Mouse (Mus musculus): ENCODE measurements at regions not wholly inside any gene's neighbourhood (a gene's known extent, or its start where the extent isn't known, plus 50 kb on each side); places are given as distances from the start of the nearest gene placed in this dataset.

- TF ChIP-seq USF1 (IDR thresholded peaks at IDR 0.05; ENCODE audit: low read depth) (no peak), CTCF (IDR thresholded peaks at IDR 0.05; ENCODE audit: control insufficient read depth, insufficient read depth, insufficient read length) (no peak), CEBPB (IDR thresholded peaks at IDR 0.05; ENCODE audit: low read depth) (no peak), FOSL1 (IDR thresholded peaks at IDR 0.05; ENCODE audit: insufficient read depth, low read length, poor library complexity, severe bottlenecking) (no peak), MAX (IDR thresholded peaks at IDR 0.05) (no peak)
These were observed 70.9 kb upstream of the Pias1 start for GRCm38 (mm10) chr9:63058506-63059233.
